Mouse (Mus musculus): ENCODE results near the gene Pik3ip1.

The Pik3ip1 gene

GRCm38 (mm10) chr11:3370162-3370561 is 40.0 kb downstream of the Pik3ip1 start:
- in situ Hi-C loops (cut with MboI; ENCODE audit: unreplicated experiment in 2 of 2): no loop called here

- in situ Hi-C loops (cut with MboI; ENCODE audit: unreplicated experiment in 2 of 2): no loop called here
These were observed 40.9 kb downstream of the Pik3ip1 start for GRCm38 (mm10) chr11:3370928-3371598.

- in situ Hi-C loops (cut with MboI; ENCODE audit: unreplicated experiment in 2 of 2): no loop called here
These were observed 41.5 kb downstream of the Pik3ip1 start for GRCm38 (mm10) chr11:3371599-3372295.

GRCm38 (mm10) chr11:3373591-3374292 is 43.5 kb downstream of the Pik3ip1 start:
- in situ Hi-C loops (cut with MboI; ENCODE audit: unreplicated experiment in 2 of 2): no loop called here

- in situ Hi-C loops (cut with MboI; ENCODE audit: unreplicated experiment in 2 of 2): no loop called here
These were observed 44.1 kb downstream of the Pik3ip1 start for GRCm38 (mm10) chr11:3374293-3374645.

- in situ Hi-C loops (cut with MboI; ENCODE audit: unreplicated experiment in 2 of 2): no loop called here
These were observed 44.5 kb downstream of the Pik3ip1 start for GRCm38 (mm10) chr11:3374741-3375140.

- in situ Hi-C loops (cut with MboI; ENCODE audit: unreplicated experiment in 2 of 2): no loop called here
These were observed 49.2 kb downstream of the Pik3ip1 start for GRCm38 (mm10) chr11:3379427-3379826.

GRCm38 (mm10) chr11:3381148-3381814 is 51.1 kb downstream of the Pik3ip1 start:
- in situ Hi-C loops (cut with MboI; ENCODE audit: unreplicated experiment in 2 of 2): loop anchor here in 1 of 2 experiments (10.0 kb wide), 1 partner anchor 424 kb away; no protein-coding TSS in a partner anchor

- in situ Hi-C loops (cut with MboI; ENCODE audit: unreplicated experiment in 2 of 2): loop anchor here in 1 of 2 experiments (10.0 kb wide), 1 partner anchor 422 kb away; no protein-coding TSS in a partner anchor
These were observed 52.7 kb downstream of the Pik3ip1 start for GRCm38 (mm10) chr11:3382602-3383594.

- in situ Hi-C loops (cut with MboI; ENCODE audit: unreplicated experiment in 2 of 2): loop anchor here (5.0 to 10.0 kb wide), 3 partner anchors 70 to 418 kb away; partner anchors contain the start of gene Selenom (in 1 of the 2)
These were observed 56.8 kb downstream of the Pik3ip1 start for GRCm38 (mm10) chr11:3386941-3387368.

- in situ Hi-C loops (cut with MboI; ENCODE audit: unreplicated experiment in 2 of 2): loop anchor here (5.0 to 10.0 kb wide), 3 partner anchors 70 to 417 kb away; partner anchors contain the start of gene Selenom (in 1 of the 2)
These were observed 57.4 kb downstream of the Pik3ip1 start for GRCm38 (mm10) chr11:3387482-3388196.

GRCm38 (mm10) chr11:3389996-3390395 is 59.8 kb downstream of the Pik3ip1 start:
- in situ Hi-C loops (cut with MboI; ENCODE audit: unreplicated experiment in 2 of 2): loop anchor here (5.0 to 10.0 kb wide), 3 partner anchors 67 to 415 kb away; partner anchors contain the start of gene Selenom (in 1 of the 2)

- in situ Hi-C loops (cut with MboI; ENCODE audit: unreplicated experiment in 2 of 2): no loop called here
These were observed 60.6 kb downstream of the Pik3ip1 start for GRCm38 (mm10) chr11:3390789-3391188.

GRCm38 (mm10) chr11:3392526-3392925 is 62.3 kb downstream of the Pik3ip1 start:
- in situ Hi-C loops (cut with MboI; ENCODE audit: unreplicated experiment in 2 of 2): no loop called here
